Mouse (Mus musculus) granulocyte monocyte progenitor cell, adult 5-6 weeks (primary cell): ENCODE measurements at regions not wholly inside any gene's neighbourhood (a gene's known extent, or its start where the extent isn't known, plus 50 kb on each side); places are given as distances from the start of the nearest gene placed in this dataset.

ENCODE experiments used
- ATAC-seq: replicated peaks from 2 replicates; pipeline ENCODE4 v1.8.0; 2016; ENCODE audit warnings: mild to moderate bottlenecking, moderate TSS enrichment, inconsistent platforms; ENCODE audit not compliant: poor library complexity, severe bottlenecking

GRCm38 (mm10) chr5:46278190-46278589 lies 420.8 kb upstream of the Lcorl start:
- ATAC-seq: no peak

- ATAC-seq: no peak
These were observed 399.3 kb upstream of the Lcorl start for GRCm38 (mm10) chr5:46256730-46257129.

- ATAC-seq: no peak
These were observed 396.5 kb upstream of the Lcorl start for GRCm38 (mm10) chr5:46253940-46254339.

- no peak for ATAC-seq
These were observed 378.1 kb upstream of the Lcorl start for GRCm38 (mm10) chr5:46235364-46236067.

- no peak for ATAC-seq
These were observed 375.4 kb upstream of the Lcorl start for GRCm38 (mm10) chr5:46232780-46233179.

GRCm38 (mm10) chr5:46228667-46229066 lies 371.3 kb upstream of the Lcorl start:
- ATAC-seq: no peak

- ATAC-seq: no peak
These were observed 355.5 kb upstream of the Lcorl start for GRCm38 (mm10) chr5:46212845-46213468.

GRCm38 (mm10) chr5:46209076-46209475 lies 351.7 kb upstream of the Lcorl start:
- no peak for ATAC-seq

- ATAC-seq: no peak
These were observed 346.3 kb upstream of the Lcorl start for GRCm38 (mm10) chr5:46203744-46204143.

GRCm38 (mm10) chr5:46202457-46202772 lies 345.0 kb upstream of the Lcorl start:
- no peak for ATAC-seq

GRCm38 (mm10) chr5:46201639-46202456 lies 344.4 kb upstream of the Lcorl start:
- no peak for ATAC-seq

- no peak for ATAC-seq
These were observed 329.5 kb upstream of the Lcorl start for GRCm38 (mm10) chr5:46186908-46187307.

- ATAC-seq: no peak
These were observed 324.7 kb upstream of the Lcorl start for GRCm38 (mm10) chr5:46182157-46182556.

GRCm38 (mm10) chr5:46172315-46172714 lies 314.9 kb upstream of the Lcorl start:
- ATAC-seq: no peak

- no peak for ATAC-seq
These were observed 303.4 kb upstream of the Lcorl start for GRCm38 (mm10) chr5:46160774-46161173.

GRCm38 (mm10) chr5:46151973-46152372 lies 294.6 kb upstream of the Lcorl start:
- no peak for ATAC-seq

GRCm38 (mm10) chr5:46150825-46151224 lies 293.4 kb upstream of the Lcorl start:
- ATAC-seq: no peak

- ATAC-seq: no peak
These were observed 292.6 kb upstream of the Lcorl start for GRCm38 (mm10) chr5:46149851-46150615.

- no peak for ATAC-seq
These were observed 281.6 kb upstream of the Lcorl start for GRCm38 (mm10) chr5:46139024-46139423.

GRCm38 (mm10) chr5:46137695-46138094 lies 280.3 kb upstream of the Lcorl start:
- no peak for ATAC-seq

- no peak for ATAC-seq
These were observed 250.6 kb upstream of the Lcorl start for GRCm38 (mm10) chr5:46108020-46108419.
